Mouse (Mus musculus): ENCODE measurements around the gene Eif2b2. TPM values are rescaled to one million over a fixed set of nuclear protein-coding genes. Genes with fewer than 3 reads are reported as not detected.

Eif2b2 gene
- 10 to 100 TPM; 84.2 to 89.1 TPM for total RNA-seq (2021)
- long read RNA-seq, experiment 1, transcript Eif2b2-201 (8 exons, 1,605 nt) = major isoform, 42 of 51 reads
- long read RNA-seq, experiment 1, partial matches to known transcripts = 4 of 51 reads
- long read RNA-seq, experiment 1, other reads (novel, unspliced or antisense) = 4 of 51 reads
- long read RNA-seq, experiment 2, transcript Eif2b2-201 (8 exons, 1,605 nt) = major isoform, 57 of 83 reads
- long read RNA-seq, experiment 2, partial matches to known transcripts = 10 of 83 reads
- long read RNA-seq, experiment 2, other reads (novel, unspliced or antisense) = 16 of 83 reads

DNA sequence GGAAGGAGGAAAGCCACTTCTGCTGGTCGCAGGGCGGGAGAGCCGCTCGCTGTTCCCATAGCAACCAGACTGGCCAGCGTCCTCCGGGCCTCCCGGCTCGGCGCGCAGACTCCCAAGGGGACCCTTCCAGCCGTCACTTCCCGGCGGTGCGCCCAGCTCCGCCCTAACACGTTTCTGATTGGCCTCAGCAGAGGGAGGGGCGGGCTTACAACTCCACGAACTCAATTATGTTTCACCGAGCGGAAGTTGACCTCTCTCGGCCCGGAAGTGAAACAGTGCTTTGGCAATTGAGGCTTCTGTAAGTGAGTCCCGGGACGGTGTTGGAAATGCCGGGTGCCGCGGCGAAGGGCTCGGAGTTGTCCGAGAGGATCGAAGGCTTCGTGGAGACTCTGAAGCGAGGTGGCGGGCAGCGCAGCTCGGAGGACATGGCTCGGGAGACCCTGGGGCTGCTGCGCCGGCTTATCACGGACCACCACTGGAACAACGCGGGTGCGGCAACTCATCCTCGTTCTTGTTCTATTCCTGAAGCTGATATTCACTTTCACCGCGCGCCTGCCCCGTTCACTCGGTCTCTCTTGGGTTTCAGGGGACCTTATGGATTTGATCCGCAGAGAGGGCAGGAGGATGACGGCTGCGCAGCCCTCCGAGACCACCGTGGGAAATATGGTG lies at the start of gene Eif2b2:
Eif2b2 (plus strand) TSS at position 246 of the 669 bp plus-strand sequence.
- peak; percentile 94 to 95 for DNase-seq (ENCODE audit: low spot score in 2 of 2)

DNA sequence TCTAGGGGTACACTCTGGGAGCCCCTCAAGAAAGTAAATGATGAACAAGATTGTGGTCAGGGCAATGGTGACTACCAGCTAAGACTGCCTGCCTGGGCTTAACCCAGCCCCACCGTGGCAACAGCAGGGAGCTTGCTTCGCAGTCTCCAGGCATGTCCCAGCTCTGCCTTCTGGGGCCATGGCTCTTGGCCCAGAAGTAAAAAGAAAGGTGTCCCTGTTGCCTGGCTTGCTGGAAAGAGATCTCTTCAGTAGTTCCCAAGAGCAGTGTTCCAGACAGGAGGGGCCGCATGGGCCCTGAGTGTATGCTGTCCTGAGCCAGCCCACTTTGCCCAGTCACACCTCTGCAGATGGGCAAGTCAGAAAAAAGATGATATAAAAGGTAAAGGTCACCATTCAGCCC lies 49.4 kb upstream of the Eif2b2 start:
- DNase-seq (ENCODE audit: low spot score in 2 of 2) = no peak

DNA sequence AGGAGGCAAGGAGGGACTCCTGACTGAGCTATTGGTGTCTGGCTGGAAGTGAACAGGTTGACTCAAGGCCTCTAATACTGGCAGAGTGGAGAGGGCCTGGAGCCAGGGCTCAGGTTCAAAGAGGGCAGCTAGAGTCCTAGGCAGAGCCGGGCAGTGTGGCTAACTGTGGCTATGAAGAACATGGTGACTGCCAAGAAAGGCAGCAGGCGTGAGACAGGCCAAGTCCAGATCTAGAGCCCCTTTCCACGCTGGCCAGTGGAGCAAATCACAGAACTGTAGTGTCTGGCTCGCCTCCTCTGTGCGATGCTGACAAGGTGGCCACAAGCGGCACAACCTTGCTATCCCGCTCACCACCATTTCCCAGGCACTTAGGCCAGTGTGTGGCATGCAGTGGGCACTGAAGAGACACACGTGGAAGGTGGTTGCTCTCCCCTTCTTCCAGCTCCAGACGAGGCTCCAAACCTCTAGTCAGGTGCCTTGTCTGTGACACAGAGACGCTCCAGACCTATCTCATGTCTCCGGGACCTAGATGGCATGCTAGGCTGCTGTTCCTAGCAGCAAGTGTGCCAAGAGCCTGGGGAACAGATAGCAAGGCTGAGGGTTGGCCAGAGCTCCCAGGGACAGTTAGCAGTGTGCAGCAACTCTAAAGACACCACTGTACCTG lies 48.9 kb upstream of the Eif2b2 start:
- no peak for DNase-seq (ENCODE audit: low spot score in 2 of 2)

GRCm38 (mm10) chr12:85170948-85171307 lies 48.4 kb upstream of the Eif2b2 start:
- no peak for DNase-seq (ENCODE audit: low spot score in 2 of 2)

DNA sequence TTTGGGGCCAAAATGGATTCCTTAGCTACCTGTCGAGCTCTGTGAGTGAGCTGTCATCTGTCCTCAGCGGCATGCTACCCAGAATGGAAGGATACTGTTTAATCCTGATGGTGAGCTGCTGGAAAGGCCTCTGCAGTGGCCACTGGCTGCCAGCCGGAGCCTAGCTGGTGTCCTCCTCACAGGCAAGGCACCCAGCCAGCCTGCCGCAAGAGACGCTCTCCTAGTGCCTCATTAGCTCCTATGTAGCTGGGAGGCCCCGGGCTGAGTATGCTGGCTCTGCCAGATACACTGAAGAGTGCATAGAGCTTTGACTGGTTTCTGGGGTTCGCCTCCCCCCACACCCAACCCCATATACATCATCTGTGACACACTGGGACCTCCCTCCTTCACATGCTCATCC lies 45.3 kb upstream of the Eif2b2 start:
- no peak for DNase-seq (ENCODE audit: low spot score in 2 of 2)

GRCm38 (mm10) chr12:85175087-85175675 lies 44.1 kb upstream of the Eif2b2 start:
- DNase-seq (ENCODE audit: low spot score in 2 of 2) = no peak

GRCm38 (mm10) chr12:85175926-85176845 lies 43.1 kb upstream of the Eif2b2 start:
- no peak for DNase-seq (ENCODE audit: low spot score in 2 of 2)

DNA sequence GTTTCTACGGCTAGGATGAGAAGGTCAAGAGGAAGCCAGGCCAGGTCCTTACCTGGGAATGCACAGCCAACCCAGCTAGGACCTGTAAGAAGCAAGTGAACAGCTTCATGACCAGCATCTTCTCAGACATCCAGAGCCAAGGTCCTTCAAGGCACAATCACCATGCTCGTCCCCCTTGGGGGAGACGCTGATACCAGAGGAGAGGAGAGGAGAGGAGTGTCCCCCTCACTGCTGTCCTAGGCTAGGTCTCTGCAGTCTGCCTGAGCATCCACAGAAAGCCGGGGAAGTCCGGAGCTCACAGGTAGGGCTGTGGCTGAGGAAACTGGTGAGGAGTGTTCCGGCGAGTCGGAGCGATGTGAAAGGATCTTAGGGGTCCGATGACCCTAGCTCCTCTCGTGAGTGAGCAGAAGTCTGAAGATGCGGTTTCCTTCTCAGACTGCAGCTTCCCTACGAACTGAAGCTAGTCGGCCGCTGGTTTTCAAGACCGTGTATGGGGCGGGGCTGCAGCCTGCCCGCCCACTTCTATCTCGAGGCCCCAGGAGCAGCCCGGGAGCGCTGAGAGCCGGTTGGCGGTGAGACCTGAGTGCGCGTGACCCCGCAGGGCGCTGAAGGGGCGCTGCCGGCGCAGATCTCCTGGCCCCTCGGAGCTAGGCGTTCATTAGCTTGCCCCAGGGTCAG lies 42.3 kb upstream of the Eif2b2 start:
- no peak for DNase-seq (ENCODE audit: low spot score in 2 of 2)

DNA sequence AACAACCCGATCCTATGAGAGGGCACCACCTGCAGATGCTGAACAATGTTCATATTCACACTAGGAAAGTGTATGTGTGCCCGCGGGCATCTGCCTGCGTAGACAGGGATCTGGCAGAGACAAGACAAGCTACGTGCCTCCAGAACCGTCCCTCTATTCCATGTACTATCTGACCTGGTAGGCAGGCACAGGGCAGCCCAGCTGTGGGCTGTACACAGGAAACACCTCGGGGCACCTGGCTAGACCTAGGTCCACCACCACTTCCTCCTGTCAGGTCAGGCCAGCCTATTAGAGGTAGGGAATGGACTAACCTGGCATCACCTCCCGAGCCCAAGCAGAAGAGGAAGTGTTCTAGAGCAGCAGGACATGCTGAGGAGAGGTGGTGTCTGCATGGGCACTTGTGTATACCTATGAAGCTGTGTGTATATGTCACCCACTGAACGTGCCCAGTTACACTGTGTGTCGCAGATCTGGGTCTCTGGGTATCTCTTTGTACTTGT lies 41.5 kb upstream of the Eif2b2 start, which contains the start of gene Pgf:
Pgf (minus strand) TSS at position 51 of the 500 bp plus-strand sequence.
- DNase-seq (ENCODE audit: low spot score in 2 of 2) = no peak

DNA sequence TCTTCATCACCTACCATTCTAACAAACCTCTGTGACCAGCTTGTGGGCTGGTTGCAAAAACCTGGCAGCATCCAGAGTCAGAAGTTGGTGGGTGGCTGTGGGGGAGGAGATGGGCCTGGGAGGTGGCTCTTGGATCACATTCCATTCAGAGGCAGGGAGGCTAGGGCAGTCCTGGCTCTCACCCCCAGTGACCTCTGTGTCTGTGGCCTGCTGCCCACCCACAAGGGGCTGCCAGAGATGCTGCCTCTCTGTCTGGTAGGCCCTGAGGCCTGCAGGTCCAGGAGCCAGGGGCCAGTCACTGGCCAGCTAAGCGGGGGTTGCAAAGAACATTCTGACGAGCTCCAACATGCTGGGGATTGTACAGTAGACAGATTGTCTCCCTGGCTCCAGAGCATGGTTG lies 41.0 kb upstream of the Eif2b2 start:
- DNase-seq (ENCODE audit: low spot score in 2 of 2) = no peak

DNA sequence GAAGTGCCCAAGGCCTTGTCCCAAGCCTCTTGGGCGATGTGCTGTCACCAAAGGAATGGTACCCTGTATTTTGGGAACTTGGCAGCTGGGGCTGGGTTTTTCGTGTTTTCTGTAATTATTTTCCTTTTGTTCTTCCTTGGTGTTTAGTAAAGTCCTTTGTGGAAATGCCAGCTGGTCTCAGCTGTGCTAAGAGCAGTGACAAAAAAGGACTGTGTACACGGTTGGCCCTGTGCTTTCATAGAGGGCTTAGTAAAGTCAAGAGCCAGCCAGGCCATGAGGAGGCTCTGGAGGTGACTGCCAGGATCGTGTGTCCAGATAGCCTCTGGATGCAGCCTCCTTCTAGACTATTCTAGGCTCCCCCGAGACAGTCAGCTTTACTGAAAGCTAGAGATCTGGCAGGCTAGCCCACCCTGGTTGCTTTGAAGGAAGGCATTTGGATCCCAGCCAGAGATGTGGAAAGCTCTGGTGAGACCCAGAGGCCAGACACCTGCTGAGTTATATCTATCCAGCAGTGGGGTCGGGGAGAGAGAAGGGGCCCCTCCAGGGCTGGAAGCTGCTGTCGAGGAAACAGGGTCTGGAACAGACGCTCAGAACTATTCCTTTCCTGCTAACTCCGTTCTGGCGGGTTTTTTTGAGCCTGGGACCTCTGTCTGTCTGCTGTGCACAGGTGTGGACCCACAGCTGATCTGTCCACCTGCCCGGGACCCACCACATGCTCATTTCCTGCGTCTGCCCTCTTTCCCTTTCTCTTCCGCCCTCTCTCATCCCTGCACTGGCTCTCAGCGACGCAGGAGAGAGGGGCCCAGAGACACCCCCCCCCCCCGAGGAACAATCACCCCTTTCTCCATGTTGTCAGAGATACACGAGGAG lies 37.6 kb upstream of the Eif2b2 start:
- DNase-seq (ENCODE audit: low spot score in 2 of 2) = no peak

- no peak for DNase-seq (ENCODE audit: low spot score in 2 of 2)
These were observed 37.0 kb upstream of the Eif2b2 start for GRCm38 (mm10) chr12:85182345-85182643.

DNA sequence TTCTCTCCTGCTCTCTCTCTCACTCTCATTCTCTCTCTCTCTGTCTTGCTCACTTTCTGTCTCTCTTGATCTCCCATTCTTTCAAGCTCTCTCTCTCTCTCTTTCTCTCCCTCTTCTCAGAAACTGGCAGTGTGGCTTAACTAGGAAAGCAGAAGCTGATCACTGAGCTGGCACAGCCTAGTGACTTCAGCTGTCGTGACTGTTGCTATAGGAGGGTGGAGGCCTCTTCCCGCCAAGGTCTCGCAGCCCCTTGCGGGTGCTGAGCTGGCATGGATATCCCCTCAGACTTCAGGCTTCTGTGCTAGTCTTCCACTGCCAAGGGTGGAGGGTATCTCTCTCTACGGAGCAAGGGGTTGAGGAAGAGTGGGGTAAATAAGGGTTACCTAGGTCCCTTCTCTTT lies 36.4 kb upstream of the Eif2b2 start:
- no peak for DNase-seq (ENCODE audit: low spot score in 2 of 2)

GRCm38 (mm10) chr12:85184118-85184517 lies 35.2 kb upstream of the Eif2b2 start:
- no peak for DNase-seq (ENCODE audit: low spot score in 2 of 2)

DNA sequence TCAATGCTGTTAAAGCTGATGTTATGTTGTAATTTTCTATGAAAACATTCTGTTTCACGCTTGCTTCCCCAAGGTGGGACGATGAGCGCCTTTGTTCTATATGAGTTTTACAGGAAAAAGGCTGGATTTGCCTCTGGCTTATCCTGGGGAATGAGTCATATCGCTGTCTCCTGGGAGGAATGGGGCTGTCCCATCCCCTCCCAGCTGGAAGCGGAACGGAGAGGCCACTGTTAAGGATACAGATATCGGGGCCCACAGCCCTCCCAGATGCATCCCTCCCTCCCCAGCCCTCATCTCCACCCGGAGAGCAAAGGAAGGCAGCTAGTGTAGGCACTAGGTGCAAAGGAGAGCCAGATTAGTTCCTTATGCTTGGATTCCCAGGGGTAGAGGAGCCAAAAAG lies 33.5 kb upstream of the Eif2b2 start:
- DNase-seq (ENCODE audit: low spot score in 2 of 2) = no peak

DNA sequence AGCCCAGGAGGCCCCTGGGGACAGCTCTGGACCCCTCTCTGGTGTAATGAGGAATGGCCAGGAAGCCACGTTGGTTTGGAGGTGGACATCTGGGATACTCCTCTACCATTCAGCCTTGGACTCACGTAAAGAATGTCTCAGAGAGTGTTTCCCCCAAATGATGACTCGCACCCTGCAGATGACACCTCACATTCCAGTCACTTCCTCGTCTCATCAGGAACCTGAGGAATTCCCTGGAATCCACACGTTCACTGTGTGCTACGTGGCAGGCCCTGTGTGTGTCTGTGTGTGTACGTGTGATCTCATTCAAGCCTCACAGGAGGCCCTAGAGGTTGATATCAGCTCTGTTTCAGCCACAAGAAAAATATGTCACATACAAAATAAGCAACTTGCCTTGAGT lies 32.9 kb upstream of the Eif2b2 start:
- DNase-seq (ENCODE audit: low spot score in 2 of 2) = no peak

DNA sequence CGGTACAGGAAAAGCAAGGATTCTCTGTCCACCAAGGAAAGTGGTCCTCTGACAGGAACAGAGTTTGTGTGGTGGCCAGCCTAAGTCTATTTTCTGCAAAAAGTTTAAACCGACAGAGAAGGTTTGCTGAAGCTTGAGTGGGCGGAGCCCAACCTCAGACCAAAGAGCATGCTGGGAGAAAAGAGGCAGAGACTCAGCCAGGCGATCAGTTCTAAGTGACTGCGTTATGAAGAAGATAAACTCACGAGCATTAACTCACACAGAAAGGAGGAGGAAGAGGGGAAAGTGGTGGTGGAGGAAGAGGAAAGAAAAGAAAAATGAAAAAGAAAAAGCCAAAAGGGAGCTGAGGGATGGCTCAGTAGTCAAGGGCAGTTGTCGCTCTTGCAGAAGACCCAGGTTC lies 29.0 kb upstream of the Eif2b2 start:
- no peak for DNase-seq (ENCODE audit: low spot score in 2 of 2)

GRCm38 (mm10) chr12:85192461-85193108 lies 26.7 kb upstream of the Eif2b2 start:
- peak in 1 of 2 experiments; percentile 2 for DNase-seq (ENCODE audit: low spot score in 2 of 2)

GRCm38 (mm10) chr12:85193146-85193545 lies 26.1 kb upstream of the Eif2b2 start:
- no peak for DNase-seq (ENCODE audit: low spot score in 2 of 2)
